Mouse (Mus musculus): ENCODE measurements around the gene Dhrs3. TPM values are rescaled to one million over a fixed set of nuclear protein-coding genes. Genes with fewer than 3 reads are reported as not detected.

Gene Dhrs3
- total and polyA plus RNA-seq, 3 experiments: 7.9 to 37.7 (median 10.5) TPM

- in situ Hi-C loops (cut with MboI; ENCODE audit: low pct_ligation_motif_present, low pct_unique_long_range_greater_than_20kb, low sequenced_read_pairs): loop anchor here (25.0 kb wide), 2 partner anchors 326 to 399 kb away; partner anchors contain the start of gene Gm13124
- H3K27ac ChIP-seq (ENCODE audit: insufficient read depth, low read depth): no peak overlapping the region
- H3K9me3 ChIP-seq (replicated peaks; ENCODE audit: low read length): no peaks in the 10 kb centered on the region
- H3K36me3 ChIP-seq (replicated peaks in 1 of 2; ENCODE audit: control insufficient read depth in 1 of 2, insufficient read depth in 1 of 2, low read length in 1 of 2): no peaks in the 10 kb centered on the region
- TF ChIP-seq NRF1 (IDR thresholded peaks at IDR 0.05; ENCODE audit: low read depth, low read length) (no peak), ZMIZ1 (IDR thresholded peaks at IDR 0.05; ENCODE audit: low read depth, low read length) (no peak)
- 0 out of 2 replicates have a peak, but pooled peaks cover 4% of the 10 kb centered on the region for H3K79me2 ChIP-seq (replicated peaks; ENCODE audit: control insufficient read depth, extremely low read depth, insufficient read depth, poor library complexity, severe bottlenecking)
- no peak for DNase-seq (ENCODE audit: extremely low read depth)
- H3K4me1 ChIP-seq (ENCODE audit: control insufficient read depth in 1 of 2, insufficient read depth in 2 of 2): peaks cover 0 to 23% of the 10 kb centered on the region in 2 experiments; a peak in 2 of 4 replicates
- dilution Hi-C loops (cut with MboI; ENCODE audit: extremely low pct_ligation_motif_present, extremely low pct_unique_long_range_greater_than_20kb, low sequenced_read_pairs): loop anchor here (25.0 kb wide), 1 partner anchor 99 kb away; no protein-coding TSS in a partner anchor
- H3K9ac ChIP-seq (ENCODE audit: insufficient read depth, low read depth): no peak overlapping the region
- H3K4me3 ChIP-seq (replicated peaks in 1 of 3; ENCODE audit: low read depth in 2 of 3, low read length in 2 of 3, poor library complexity in 1 of 3): no peak overlapping the region
- H3K4me2 ChIP-seq (ENCODE audit: insufficient read depth, low read depth, poor library complexity, severe bottlenecking): no peak overlapping the region
- no peaks in the 10 kb centered on the region for H3K27me3 ChIP-seq (replicated peaks)
Measured at GRCm38 (mm10) chr4:144888750-144889149, 3.9 kb upstream of the Dhrs3 start.

- Histone ChIP-seq H3K27me3 (replicated peaks) (no peaks in the 10 kb centered on the region), H3K4me1 (ENCODE audit: control insufficient read depth in 1 of 2, insufficient read depth in 2 of 2) (peaks cover 0 to 32% of the 10 kb centered on the region in 2 experiments; a peak in 2 of 4 replicates), H3K27ac (ENCODE audit: insufficient read depth, low read depth) (no peak overlapping the region), H3K9ac (ENCODE audit: insufficient read depth, low read depth) (no peak overlapping the region), H3K4me2 (ENCODE audit: insufficient read depth, low read depth, poor library complexity, severe bottlenecking) (no peak overlapping the region), H3K36me3 (replicated peaks in 1 of 2; ENCODE audit: control insufficient read depth in 1 of 2, insufficient read depth in 1 of 2, low read length in 1 of 2) (no peaks in the 10 kb centered on the region), H3K9me3 (replicated peaks; ENCODE audit: low read length) (no peaks in the 10 kb centered on the region), H3K79me2 (replicated peaks; ENCODE audit: control insufficient read depth, extremely low read depth, insufficient read depth, poor library complexity, severe bottlenecking) (peaks cover 11% of the 10 kb centered on the region), H3K4me3 (replicated peaks in 1 of 3; ENCODE audit: low read depth in 2 of 3, low read length in 2 of 3, poor library complexity in 1 of 3) (no peak overlapping the region)
- no peak for TF ChIP-seq ZNF384 (IDR thresholded peaks at IDR 0.05; ENCODE audit: low read depth, low read length)
- in situ Hi-C loops (cut with MboI; ENCODE audit: low pct_ligation_motif_present, low pct_unique_long_range_greater_than_20kb, low sequenced_read_pairs) (loop anchor here (25.0 kb wide), 2 partner anchors 327 to 398 kb away; partner anchors contain the start of gene Gm13124), dilution Hi-C loops (cut with MboI; ENCODE audit: extremely low pct_ligation_motif_present, extremely low pct_unique_long_range_greater_than_20kb, low sequenced_read_pairs) (loop anchor here (25.0 kb wide), 1 partner anchor 98 kb away; no protein-coding TSS in a partner anchor)
- no peak for DNase-seq (ENCODE audit: extremely low read depth)
Measured at GRCm38 (mm10) chr4:144889505-144890301, 2.9 kb upstream of the Dhrs3 start.

GRCm38 (mm10) chr4:144890690-144891120, 1.9 kb upstream of the Dhrs3 start:
- H3K4me1 ChIP-seq (ENCODE audit: control insufficient read depth in 1 of 2, insufficient read depth in 2 of 2): peaks cover 3 to 35% of the 10 kb centered on the region in 2 experiments
- peak overlapping the region; percentile 88; the same call in 1 of the 2 replicates for H3K4me2 ChIP-seq (ENCODE audit: insufficient read depth, low read depth, poor library complexity, severe bottlenecking)
- H3K27me3 ChIP-seq (replicated peaks): no peaks in the 10 kb centered on the region
- DNase-seq (ENCODE audit: extremely low read depth): peak; percentile 85
- H3K9me3 ChIP-seq (replicated peaks; ENCODE audit: low read length): no peaks in the 10 kb centered on the region
- in situ Hi-C loops (cut with MboI; ENCODE audit: low pct_ligation_motif_present, low pct_unique_long_range_greater_than_20kb, low sequenced_read_pairs): loop anchor here (25.0 kb wide), 2 partner anchors 328 to 397 kb away; partner anchors contain the start of gene Gm13124
- peak overlapping the region; percentile 97 for H3K27ac ChIP-seq (ENCODE audit: insufficient read depth, low read depth)
- H3K36me3 ChIP-seq (replicated peaks in 1 of 2; ENCODE audit: control insufficient read depth in 1 of 2, insufficient read depth in 1 of 2, low read length in 1 of 2): peaks cover 0 to 3% of the 10 kb centered on the region in 2 experiments
- peak overlapping the region in 1 of 3 experiments; percentile 61 for H3K4me3 ChIP-seq (replicated peaks in 1 of 3; ENCODE audit: low read depth in 2 of 3, low read length in 2 of 3, poor library complexity in 1 of 3)
- dilution Hi-C loops (cut with MboI; ENCODE audit: extremely low pct_ligation_motif_present, extremely low pct_unique_long_range_greater_than_20kb, low sequenced_read_pairs): loop anchor here (25.0 kb wide), 1 partner anchor 97 kb away; no protein-coding TSS in a partner anchor
- TF ChIP-seq MAZ (IDR thresholded peaks at IDR 0.05; ENCODE audit: low read depth, low read length) (no peak), MEF2A (IDR thresholded peaks at IDR 0.05; ENCODE audit: borderline replicate concordance, low read depth, low read length) (peak; percentile 29; the same call in 1 of the 2 replicates), ZC3H11A (IDR thresholded peaks at IDR 0.05; ENCODE audit: low read depth, low read length) (peak; percentile 56), SMC3 (IDR thresholded peaks at IDR 0.05; ENCODE audit: low read depth, low read length) (peak; percentile 86), MXI1 (IDR thresholded peaks at IDR 0.05; ENCODE audit: low read depth, low read length) (no peak), MAFK (IDR thresholded peaks at IDR 0.05; ENCODE audit: insufficient replicate concordance, low read length) (no peak), CTCF (conservative IDR thresholded peaks at IDR 0.05 in 1 of 2, IDR thresholded peaks at IDR 0.05 in 1 of 2; ENCODE audit: low read depth in 2 of 2, low read length in 2 of 2) (peak; percentile 94 to 98), IRF4 (IDR thresholded peaks at IDR 0.05; ENCODE audit: low read depth, low read length) (no peak)
- H3K79me2 ChIP-seq (replicated peaks; ENCODE audit: control insufficient read depth, extremely low read depth, insufficient read depth, poor library complexity, severe bottlenecking): peaks cover 20% of the 10 kb centered on the region
- peak overlapping the region; percentile 59 for H3K9ac ChIP-seq (ENCODE audit: insufficient read depth, low read depth)
